Mouse (Mus musculus) limb, embryonic 14.5 days (tissue): ENCODE data around the gene Tnni1. TPM values are rescaled to one million over a fixed set of nuclear protein-coding genes. Genes with fewer than 3 reads are reported as not detected.

Experiments
- ATAC-seq: fragments of 200-750 bp; cut with Nextera tagmentation; 2 replicates; pipeline ENCODE4 v1.8.0; 2017; ENCODE audit warnings: low read depth, moderate number of reproducible peaks, moderate TSS enrichment; ENCODE audit not compliant: low FRiP score
- DNase-seq: peaks from one replicate; pipeline ENCODE4 v3.0.0-alpha.2; 2015; ENCODE audit warnings: low spot score
- H3K27ac ChIP-seq: fragments of 300-500 bp; sonication (generic); replicated peaks from 2 replicates; pipeline ENCODE4 v1.5.1; 2014; ENCODE audit warnings: low read depth, mild to moderate bottlenecking, low read length, moderate library complexity, mixed read lengths
- H3K27me3 ChIP-seq: fragments of 300-500 bp; sonication (generic); 2 replicates; pipeline ENCODE4 v1.6.1; 2014; ENCODE audit warnings: low read length, mixed read lengths; ENCODE audit not compliant: control insufficient read depth, insufficient read depth
- H3K36me3 ChIP-seq: fragments of 300-500 bp; sonication (generic); 2 replicates; pipeline ENCODE4 v1.6.1; 2014; ENCODE audit warnings: mild to moderate bottlenecking, low read length, moderate library complexity, mixed read lengths; ENCODE audit not compliant: control insufficient read depth, insufficient read depth
- H3K4me1 ChIP-seq: fragments of 300-500 bp; sonication (generic); 2 replicates; pipeline ENCODE4 v1.6.1; 2014; ENCODE audit warnings: antibody characterized with exemption, low read length, mixed read lengths; ENCODE audit not compliant: control insufficient read depth, insufficient read depth
- H3K4me2 ChIP-seq: fragments of 300-500 bp; sonication (generic); replicated peaks from 2 replicates; pipeline ENCODE4 v1.6.1; 2014; ENCODE audit warnings: low read depth, mild to moderate bottlenecking, low read length, moderate library complexity; ENCODE audit not compliant: severe bottlenecking
- H3K4me3 ChIP-seq: fragments of 300-500 bp; sonication (generic); replicated peaks from 2 replicates; pipeline ENCODE4 v1.5.1; 2014; ENCODE audit warnings: low read length
- H3K9ac ChIP-seq: fragments of 300-500 bp; sonication (generic); 2 replicates; pipeline ENCODE4 v1.6.1; 2014; ENCODE audit warnings: mild to moderate bottlenecking, low read depth, low read length, moderate library complexity; ENCODE audit not compliant: severe bottlenecking
- H3K9me3 ChIP-seq: fragments of 300-500 bp; sonication (generic); 2 replicates; pipeline ENCODE4 v1.6.1; 2016; ENCODE audit warnings: low read length; ENCODE audit not compliant: control insufficient read depth
- POLR2A ChIP-seq: fragments of 200-500 bp; IDR thresholded peaks from 2 replicates; pipeline ENCODE4 v1.8.0; 2012; ENCODE audit warnings: inconsistent platforms, mild to moderate bottlenecking, moderate library complexity, borderline replicate concordance; ENCODE audit not compliant: insufficient read depth, insufficient read length; ENCODE audit errors: extremely low read depth
- WGBS: fragments of 180-500 bp; shearing (Covaris S2); extraction: QIAGEN DNeasy Blood & Tissue Kit; methylation state at CpG from one replicate; pipeline ENCODE4 v1.1.7; 2014; 5-methylcytosine and 5-hydroxymethylcytosine counted together
- polyA plus RNA-seq, 2 experiments: library from polyadenylated mRNA; depleted of rRNA in 1 of 2; stranded (reverse) in 1 of 2; unstranded in 1 of 2; fragments of >200 nt; fragmentation: Nextera tagmentation in 1 of 2; extraction: Ambion mirVana in 1 of 2; gene quantifications; 2 replicates each; pipeline versions ENCODE4 v1.2.1 to v1.2.3; 2012 to 2014

Gene Tnni1
- polyA plus RNA-seq, 2 experiments: 357 to 419 TPM

DNA sequence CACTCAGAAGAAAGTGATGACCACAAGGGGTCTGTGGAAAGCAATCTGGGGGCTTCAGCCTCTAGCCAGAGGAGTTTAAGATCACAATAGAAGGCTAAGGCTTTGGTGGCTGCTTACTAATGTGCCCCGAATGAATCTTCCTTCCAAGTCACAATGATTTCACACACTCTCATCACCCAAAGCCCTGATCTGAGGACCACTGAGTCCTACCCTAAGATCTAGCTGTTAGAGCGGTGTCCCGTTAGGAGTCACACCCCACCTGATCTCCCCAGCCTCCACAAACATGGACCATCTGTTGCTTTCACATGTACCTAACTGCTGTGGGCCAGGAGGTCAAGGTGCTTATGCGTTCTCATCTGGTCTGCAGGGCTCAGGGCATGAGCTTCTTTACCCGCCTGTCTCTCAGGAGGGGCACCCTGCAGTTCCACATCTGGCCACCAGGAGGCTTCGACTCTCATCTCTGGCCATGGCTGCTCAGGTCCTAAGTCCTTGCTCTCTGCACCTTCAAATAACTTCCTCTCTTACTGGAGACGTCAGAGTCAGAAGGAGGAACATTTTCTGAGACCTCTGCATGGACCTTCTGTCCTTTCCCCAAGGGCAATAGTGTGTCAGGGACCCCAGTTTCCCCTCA is 31.9 kb downstream of the Tnni1 start:
- no peaks in the 10 kb centered on the region for H3K36me3 ChIP-seq
- DNase-seq (peak; percentile 70), ATAC-seq (no peak)
- 27% methylated on average over 7 of the region's 7 CpGs for WGBS
- no peaks in the 10 kb centered on the region for H3K4me1 ChIP-seq
- no peak for TF ChIP-seq POLR2A
- no peaks in the 10 kb centered on the region for H3K27me3 ChIP-seq
- H3K4me3 ChIP-seq: no peak overlapping the region
- no peaks in the 10 kb centered on the region for H3K9me3 ChIP-seq
- H3K4me2 ChIP-seq: no peak overlapping the region
- no peak overlapping the region for H3K27ac ChIP-seq
- H3K9ac ChIP-seq: no peak overlapping the region

DNA sequence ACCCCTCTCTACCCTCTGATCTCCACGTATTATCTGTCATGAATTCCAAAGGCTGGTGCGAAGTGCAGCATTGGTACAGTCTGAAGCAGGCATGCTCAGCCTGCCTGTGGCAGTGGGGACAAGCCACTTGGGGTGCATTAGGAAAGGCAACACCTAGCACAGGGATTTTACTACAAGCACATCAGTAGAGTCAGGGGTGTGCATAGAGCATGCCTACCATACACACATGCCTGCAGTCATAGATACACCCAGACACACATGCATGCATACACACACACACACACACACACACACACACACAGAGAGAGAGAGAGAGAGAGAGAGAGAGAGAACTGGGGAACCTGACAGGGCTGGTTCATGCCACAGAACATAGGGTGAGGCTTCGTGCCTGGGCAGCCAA is 33.0 kb downstream of the Tnni1 start:
- no peaks in the 10 kb centered on the region for H3K9me3 ChIP-seq
- H3K27me3 ChIP-seq: peaks cover 7% of the 10 kb centered on the region
- no peak for DNase-seq
- TF ChIP-seq POLR2A: no peak
- no peak overlapping the region for H3K4me3 ChIP-seq
- no peak for ATAC-seq
- no peaks in the 10 kb centered on the region for H3K4me1 ChIP-seq
- 73% methylated on average over 3 of the region's 3 CpGs for WGBS
- H3K27ac ChIP-seq: no peak overlapping the region
- no peaks in the 10 kb centered on the region for H3K36me3 ChIP-seq
- no peak overlapping the region for H3K4me2 ChIP-seq
- H3K9ac ChIP-seq: no peak overlapping the region

DNA sequence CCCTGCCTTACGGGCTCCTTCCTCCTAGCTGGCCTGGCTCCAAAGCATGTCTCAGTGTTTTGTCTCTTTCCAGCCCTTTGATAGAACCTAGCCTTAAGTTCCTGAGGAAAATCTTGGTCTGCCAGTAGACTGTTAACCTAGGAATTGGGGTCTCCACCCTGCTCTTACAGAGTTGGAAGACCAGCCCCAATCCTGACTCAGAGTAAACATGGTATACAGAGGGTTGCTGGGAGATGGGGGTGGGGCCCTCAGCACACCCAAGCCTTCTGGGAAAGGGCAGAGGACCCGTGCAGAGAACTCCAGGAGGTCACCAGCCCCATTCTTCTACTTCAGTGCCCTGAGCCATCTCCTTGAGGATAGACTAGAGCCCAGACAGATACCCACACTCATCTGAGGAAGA is 33.4 kb downstream of the Tnni1 start:
- no peaks in the 10 kb centered on the region for H3K9me3 ChIP-seq
- H3K4me1 ChIP-seq: no peaks in the 10 kb centered on the region
- WGBS: 35% methylated on average over 2 of the region's 2 CpGs
- no peak for TF ChIP-seq POLR2A
- no peak overlapping the region for H3K27ac ChIP-seq
- peaks cover 11% of the 10 kb centered on the region for H3K27me3 ChIP-seq
- ATAC-seq (no peak), DNase-seq (no peak)
- no peak overlapping the region for H3K9ac ChIP-seq
- no peak overlapping the region for H3K4me2 ChIP-seq
- no peaks in the 10 kb centered on the region for H3K36me3 ChIP-seq
- no peak overlapping the region for H3K4me3 ChIP-seq

GRCm38 (mm10) chr1:135813071-135813470 is 33.8 kb downstream of the Tnni1 start:
- TF ChIP-seq POLR2A: no peak
- WGBS: 69% methylated on average over 4 of the region's 4 CpGs
- no peaks in the 10 kb centered on the region for H3K9me3 ChIP-seq
- no peaks in the 10 kb centered on the region for H3K4me1 ChIP-seq
- no peak overlapping the region for H3K9ac ChIP-seq
- H3K36me3 ChIP-seq: no peaks in the 10 kb centered on the region
- ATAC-seq (no peak), DNase-seq (no peak)
- no peak overlapping the region for H3K4me2 ChIP-seq
- no peak overlapping the region for H3K4me3 ChIP-seq
- peaks cover 15% of the 10 kb centered on the region for H3K27me3 ChIP-seq
- H3K27ac ChIP-seq: no peak overlapping the region

- ATAC-seq (no peak), DNase-seq (no peak)
- no peak for TF ChIP-seq POLR2A
- H3K4me3 ChIP-seq: no peak overlapping the region
- WGBS: 66% methylated on average over 5 of the region's 5 CpGs
- peaks cover 23% of the 10 kb centered on the region for H3K27me3 ChIP-seq
- no peak overlapping the region for H3K9ac ChIP-seq
- no peaks in the 10 kb centered on the region for H3K36me3 ChIP-seq
- no peak overlapping the region for H3K27ac ChIP-seq
- no peaks in the 10 kb centered on the region for H3K9me3 ChIP-seq
- no peak overlapping the region for H3K4me2 ChIP-seq
- H3K4me1 ChIP-seq: 0 out of 2 replicates have a peak, but pooled peaks cover 2% of the 10 kb centered on the region
These were observed 34.6 kb downstream of the Tnni1 start for GRCm38 (mm10) chr1:135813687-135814395.
